In genomic region chr16:17201977-17202376, GRCm38 (mm10) we compare ENCODE assay signal across 8 mouse cellular contexts. TPM values are rescaled to one million over a fixed set of nuclear protein-coding genes. Genes with fewer than 3 reads are reported as not detected.
DNase-seq lines count a peak whose midpoint lies in the region; ATAC-seq lines count a peak whose summit lies in the region.

No protein-coding gene starts in this region.

- peaks cover 10% of the 10 kb centered on the region for H3K36me3 ChIP-seq in heart, embryonic 14.5 days (ENCODE audit: control insufficient read depth, insufficient read depth, low read length)
- H3K36me3 ChIP-seq in heart, embryonic 11.5 days (ENCODE audit: control insufficient read depth, insufficient read depth, low read length) = no peaks in the 10 kb centered on the region
- H3K36me3 ChIP-seq in embryonic facial prominence, embryonic 13.5 days = peaks cover 8% of the 10 kb centered on the region

- H3K4me1 ChIP-seq in heart, embryonic 14.5 days (ENCODE audit: control insufficient read depth in 2 of 2, insufficient read depth in 2 of 2, low read length in 2 of 2) = peaks cover 2 to 12% of the 10 kb centered on the region in 2 experiments
- H3K4me1 ChIP-seq in heart, embryonic 11.5 days (ENCODE audit: control insufficient read depth, insufficient read depth, low read length) = peaks cover 8% of the 10 kb centered on the region; the same call in 1 of the 2 replicates
- H3K4me1 ChIP-seq in embryonic facial prominence, embryonic 13.5 days = peaks cover 14% of the 10 kb centered on the region

- H3K9me3 ChIP-seq in heart, embryonic 14.5 days (ENCODE audit: control insufficient read depth, low read length) = no peaks in the 10 kb centered on the region
- no peaks in the 10 kb centered on the region for H3K9me3 ChIP-seq in heart, embryonic 11.5 days (replicated peaks; ENCODE audit: control insufficient read depth, low read length)
- no peaks in the 10 kb centered on the region for H3K9me3 ChIP-seq in embryonic facial prominence, embryonic 13.5 days

- no peak overlapping the region for H3K4me3 ChIP-seq in heart, embryonic 14.5 days (ENCODE audit: control insufficient read depth in 1 of 2, insufficient read depth in 1 of 2, low read depth in 1 of 2, low read length in 2 of 2)
- H3K4me3 ChIP-seq in heart, embryonic 11.5 days (ENCODE audit: low read depth, low read length) = no peak overlapping the region; the same call in 1 of the 2 replicates
- no peak overlapping the region for H3K4me3 ChIP-seq in embryonic facial prominence, embryonic 13.5 days

- DNase-seq in CD4-positive helper T cell, adult 2 months (ENCODE audit: low read depth, low spot score) = peak; percentile 28
- DNase-seq in layer of hippocampus, postnatal 25 days (ENCODE audit: extremely low spot score in 1 of 2, low spot score in 1 of 2) = no peak
- DNase-seq in urinary bladder, postnatal 36 days (ENCODE audit: low spot score in 2 of 2) = no peak
- no peak for DNase-seq in adrenal gland, postnatal 36 days

- peaks cover 5% of the 10 kb centered on the region; the same call in 1 of the 2 replicates for H3K27me3 ChIP-seq in heart, embryonic 14.5 days (ENCODE audit: control insufficient read depth, insufficient read depth, low read length)
- peaks cover 2% of the 10 kb centered on the region; the same call in 1 of the 2 replicates for H3K27me3 ChIP-seq in heart, embryonic 11.5 days (ENCODE audit: control insufficient read depth, insufficient read depth, low read length)
- H3K27me3 ChIP-seq in embryonic facial prominence, embryonic 13.5 days = peaks cover 12% of the 10 kb centered on the region

- 0 out of 2 replicates have a peak, but pooled peaks have one; percentile 13 for ATAC-seq in heart, embryonic 14.5 days (ENCODE audit: insufficient number of reproducible peaks, insufficient read depth, low FRiP score, low read depth)
- ATAC-seq in heart, embryonic 11.5 days (replicated peaks; ENCODE audit: insufficient number of reproducible peaks, low FRiP score, low TSS enrichment) = no peak
- ATAC-seq in embryonic facial prominence, embryonic 13.5 days (ENCODE audit: insufficient number of reproducible peaks, insufficient read depth, low FRiP score, low TSS enrichment, low read depth) = no peak
- ATAC-seq in megakaryocyte progenitor cell, adult 5-6 weeks (replicated peaks; ENCODE audit: poor library complexity) = peak; percentile 69

- peak overlapping the region in 1 of 2 experiments; percentile 82; a peak in 1 of 4 replicates for H3K27ac ChIP-seq in heart, embryonic 14.5 days (replicated peaks in 1 of 2; ENCODE audit: control insufficient read depth in 1 of 2, insufficient read depth in 1 of 2, low read depth in 2 of 2, low read length in 2 of 2)
- H3K27ac ChIP-seq in heart, embryonic 11.5 days (ENCODE audit: low read depth, low read length) = no peak overlapping the region
- no peak overlapping the region for H3K27ac ChIP-seq in embryonic facial prominence, embryonic 13.5 days

- H3K4me2 ChIP-seq in heart, embryonic 14.5 days (ENCODE audit: low read length) = no peak overlapping the region
- H3K4me2 ChIP-seq in heart, embryonic 11.5 days = no peak overlapping the region
- peak overlapping the region; percentile 78; the same call in 1 of the 2 replicates for H3K4me2 ChIP-seq in embryonic facial prominence, embryonic 13.5 days

- no peak overlapping the region for H3K9ac ChIP-seq in heart, embryonic 14.5 days (ENCODE audit: low read length)
- H3K9ac ChIP-seq in heart, embryonic 11.5 days (ENCODE audit: low read depth, low read length) = no peak overlapping the region
- no peak overlapping the region for H3K9ac ChIP-seq in embryonic facial prominence, embryonic 13.5 days

- whole genome bisulfite sequencing in heart, embryonic 14.5 days = 59% methylated on average over 2 of the region's 2 CpGs
- WGBS in heart, embryonic 11.5 days (ENCODE audit: insufficient replicate concordance) = 70% methylated on average over 2 of the region's 2 CpGs
- WGBS in embryonic facial prominence, embryonic 13.5 days = 52% methylated on average over 2 of the region's 2 CpGs

RNA-seq across cellular contexts. Expression of gene Ube2l3, which starts 0.5 kb away (rescaled TPM):
- polyA plus RNA-seq in heart, embryonic 14.5 days (2014; fragmentation: Nextera tagmentation; extraction: Ambion mirVana) = 276 and 285 TPM in 2 replicates
- polyA plus RNA-seq in heart, embryonic 11.5 days (2014; fragmentation: Nextera tagmentation; extraction: Ambion mirVana) = 313 and 328 TPM in 2 replicates
- polyA plus RNA-seq in embryonic facial prominence, embryonic 13.5 days (2015; fragmentation: Nextera tagmentation; extraction: Ambion mirVana) = 348 TPM in 2 replicates
- total RNA-seq in megakaryocyte progenitor cell, adult 5-6 weeks (2015) = 312 and 333 TPM in 2 replicates
- 87.5 and 107 TPM in 2 replicates for total RNA-seq in megakaryocyte progenitor cell, adult 5-6 weeks (2017)
- total RNA-seq in layer of hippocampus, postnatal 25 days (2021) = 100 to 1,000 TPM; 149 to 162 TPM
- total RNA-seq in adrenal gland, postnatal 36 days (2021) = 100 to 1,000 TPM; 219 to 220 TPM

RNA-seq across cellular contexts. Expression of gene Rimbp3, which starts 6.4 kb away (rescaled TPM):
- 0.15 and 0.20 TPM in 2 replicates for polyA plus RNA-seq in heart, embryonic 14.5 days (2014; fragmentation: Nextera tagmentation; extraction: Ambion mirVana)
- polyA plus RNA-seq in heart, embryonic 11.5 days (2014; fragmentation: Nextera tagmentation; extraction: Ambion mirVana) = 0.04 and 0.34 TPM in 2 replicates
- polyA plus RNA-seq in embryonic facial prominence, embryonic 13.5 days (2015; fragmentation: Nextera tagmentation; extraction: Ambion mirVana) = 0.35 and 0.43 TPM in 2 replicates
- 0.69 and 0.95 TPM in 2 replicates for total RNA-seq in megakaryocyte progenitor cell, adult 5-6 weeks (2015)
- total RNA-seq in megakaryocyte progenitor cell, adult 5-6 weeks (2017) = 0.58 and 1.3 TPM in 2 replicates
- 1 to 10 TPM; 3.1 to 4.2 TPM for total RNA-seq in layer of hippocampus, postnatal 25 days (2021)
- not detected for total RNA-seq in adrenal gland, postnatal 36 days (2021)

RNA-seq across cellular contexts. Expression of gene Hic2, which starts 31.4 kb away (rescaled TPM):
- polyA plus RNA-seq in heart, embryonic 14.5 days (2014; fragmentation: Nextera tagmentation; extraction: Ambion mirVana) = 2.7 and 3.0 TPM in 2 replicates
- 4.5 and 4.8 TPM in 2 replicates for polyA plus RNA-seq in heart, embryonic 11.5 days (2014; fragmentation: Nextera tagmentation; extraction: Ambion mirVana)
- polyA plus RNA-seq in embryonic facial prominence, embryonic 13.5 days (2015; fragmentation: Nextera tagmentation; extraction: Ambion mirVana) = 6.3 and 7.1 TPM in 2 replicates
- 1.8 and 1.9 TPM in 2 replicates for total RNA-seq in megakaryocyte progenitor cell, adult 5-6 weeks (2015)
- 2.1 and 2.3 TPM in 2 replicates for total RNA-seq in megakaryocyte progenitor cell, adult 5-6 weeks (2017)
- total RNA-seq in layer of hippocampus, postnatal 25 days (2021) = 1 to 10 TPM; 4.1 to 5.7 TPM
- total RNA-seq in adrenal gland, postnatal 36 days (2021) = 1 to 10 TPM; 2.9 to 3.1 TPM

RNA-seq across cellular contexts. Expression of gene Ccdc116, which starts 54.9 kb away (rescaled TPM):
- 0.11 and 0.23 TPM in 2 replicates for polyA plus RNA-seq in heart, embryonic 14.5 days (2014; fragmentation: Nextera tagmentation; extraction: Ambion mirVana)
- 0.07 TPM in 1 of 2 replicates, not detected in the other for polyA plus RNA-seq in heart, embryonic 11.5 days (2014; fragmentation: Nextera tagmentation; extraction: Ambion mirVana)
- 0.62 and 0.98 TPM in 2 replicates for polyA plus RNA-seq in embryonic facial prominence, embryonic 13.5 days (2015; fragmentation: Nextera tagmentation; extraction: Ambion mirVana)
- total RNA-seq in megakaryocyte progenitor cell, adult 5-6 weeks (2015) = 2.2 and 4.8 TPM in 2 replicates
- 2.0 and 8.1 TPM in 2 replicates for total RNA-seq in megakaryocyte progenitor cell, adult 5-6 weeks (2017)
- total RNA-seq in layer of hippocampus, postnatal 25 days (2021) = 1 to 10 TPM; 2.1 to 2.2 TPM
- under 1 TPM; 0.33 to 0.43 TPM for total RNA-seq in adrenal gland, postnatal 36 days (2021)

RNA-seq across cellular contexts. Expression of gene Ydjc, which starts 57.6 kb away (rescaled TPM):
- polyA plus RNA-seq in heart, embryonic 14.5 days (2014; fragmentation: Nextera tagmentation; extraction: Ambion mirVana) = 3.9 and 5.3 TPM in 2 replicates
- polyA plus RNA-seq in heart, embryonic 11.5 days (2014; fragmentation: Nextera tagmentation; extraction: Ambion mirVana) = 4.6 and 5.8 TPM in 2 replicates
- polyA plus RNA-seq in embryonic facial prominence, embryonic 13.5 days (2015; fragmentation: Nextera tagmentation; extraction: Ambion mirVana) = 9.3 and 10.9 TPM in 2 replicates
- total RNA-seq in megakaryocyte progenitor cell, adult 5-6 weeks (2015) = 25.7 TPM in 2 replicates
- total RNA-seq in megakaryocyte progenitor cell, adult 5-6 weeks (2017) = 23.5 and 24.4 TPM in 2 replicates
- 10 to 100 TPM; 27.7 to 31.8 TPM for total RNA-seq in layer of hippocampus, postnatal 25 days (2021)
- total RNA-seq in adrenal gland, postnatal 36 days (2021) = 1 to 10 TPM; 3.7 to 6.9 TPM

Comparison
In these comparisons a context has a peak if more than half of its experiments do, and no peak if none do; other contexts are left out.
1. ATAC-seq: peak in heart, embryonic 14.5 days (single experiment) and megakaryocyte progenitor cell, adult 5-6 weeks (single experiment); none in heart, embryonic 11.5 days (single experiment) and embryonic facial prominence, embryonic 13.5 days (single experiment).